Mouse (Mus musculus): ENCODE measurements around the gene 4933411K16Rik. TPM values are rescaled to one million over a fixed set of nuclear protein-coding genes. Genes with fewer than 3 reads are reported as not detected.

Gene 4933411K16Rik
- polyA plus RNA-seq, 1 experiment = 0.27 TPM

DNA sequence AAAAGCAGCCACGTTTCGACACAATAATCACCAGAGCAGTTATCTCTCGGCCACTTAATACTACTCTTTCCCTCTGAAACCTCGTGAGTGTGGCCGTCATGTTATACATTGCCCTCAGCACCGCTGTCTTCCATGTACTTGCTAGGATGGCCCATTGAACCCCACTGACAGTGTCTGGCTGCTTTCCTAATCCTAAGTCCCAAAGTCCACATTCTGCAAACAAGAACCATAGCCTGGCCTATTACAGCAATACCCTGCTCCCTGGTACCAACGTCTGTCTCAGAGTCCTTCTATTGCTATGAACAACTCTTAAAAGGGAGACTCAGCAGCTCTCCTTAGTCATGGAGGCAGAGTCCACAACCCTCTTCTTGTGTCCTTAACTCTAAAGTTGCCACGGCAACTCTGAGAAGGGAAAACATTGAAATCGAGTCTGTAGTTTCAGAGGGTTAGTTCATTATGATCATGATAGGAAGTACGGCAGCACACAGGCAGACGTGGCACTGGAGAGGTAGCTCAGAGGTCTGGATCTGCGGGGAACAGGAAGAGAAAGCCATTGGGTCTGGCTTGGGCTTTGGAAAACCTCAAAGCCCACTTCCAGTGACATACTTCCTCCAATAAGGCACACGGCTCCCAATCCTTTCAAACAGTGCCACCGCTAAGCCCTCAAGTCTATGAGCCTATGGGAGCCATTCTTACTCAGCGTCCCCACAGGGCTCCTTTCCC is 20.0 kb downstream of the 4933411K16Rik start:
- DNase-seq = no peak
- Histone ChIP-seq H3K36me3 (ENCODE audit: control insufficient read depth, insufficient read depth, low read length) (no peaks in the 10 kb centered on the region), H3K27me3 (ENCODE audit: control insufficient read depth, insufficient read depth, low read length) (no peaks in the 10 kb centered on the region), H3K4me1 (replicated peaks; ENCODE audit: control insufficient read depth, insufficient read depth, low read length) (no peaks in the 10 kb centered on the region), H3K4me3 (ENCODE audit: control insufficient read depth, insufficient read depth, low read length) (no peak overlapping the region), H3K27ac (ENCODE audit: control insufficient read depth, insufficient read depth, low read length) (no peak overlapping the region)
- no peak for TF ChIP-seq CTCF (IDR thresholded peaks at IDR 0.05; ENCODE audit: borderline replicate concordance, control insufficient read depth, extremely low read depth, insufficient read depth, low read length, poor library complexity)
- TF ChIP-seq POLR2A (IDR thresholded peaks at IDR 0.05; ENCODE audit: control insufficient read depth, extremely low read depth, insufficient read depth, low read length, poor library complexity) = no peak
- 86% methylated on average over 15 of the region's 15 CpGs for WGBS

DNA sequence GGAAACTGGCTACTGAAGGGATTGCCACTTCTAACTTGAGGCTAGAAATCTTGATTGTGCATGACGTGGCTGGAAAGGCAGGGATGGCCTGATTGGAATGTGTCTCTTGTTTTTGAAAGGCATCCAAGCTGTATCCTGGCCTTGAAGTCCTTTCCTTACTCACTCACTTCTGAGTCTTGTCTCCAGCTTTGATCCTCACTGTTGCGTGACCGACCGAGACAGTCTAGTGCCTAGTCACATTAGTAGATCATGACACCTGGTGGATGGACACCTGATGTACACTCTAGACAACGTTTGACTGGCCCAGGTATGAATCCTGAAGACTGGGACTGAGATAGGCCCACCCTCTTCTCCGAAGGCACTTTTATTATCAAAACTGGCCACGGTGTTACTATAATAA is 20.8 kb downstream of the 4933411K16Rik start:
- 83% methylated on average over 7 of the region's 7 CpGs for WGBS

GRCm38 (mm10) chr19:42075051-42075450 is 23.0 kb downstream of the 4933411K16Rik start:
- H3K27ac ChIP-seq (ENCODE audit: control insufficient read depth, insufficient read depth, low read length) = no peak overlapping the region
- H3K4me3 ChIP-seq (ENCODE audit: control insufficient read depth, insufficient read depth, low read length) = no peak overlapping the region
- WGBS = 96% methylated on average over 2 of the region's 2 CpGs
- no peaks in the 10 kb centered on the region for H3K27me3 ChIP-seq (ENCODE audit: control insufficient read depth, insufficient read depth, low read length)
- no peak for DNase-seq
- H3K4me1 ChIP-seq (replicated peaks; ENCODE audit: control insufficient read depth, insufficient read depth, low read length) = no peaks in the 10 kb centered on the region
- no peaks in the 10 kb centered on the region for H3K36me3 ChIP-seq (ENCODE audit: control insufficient read depth, insufficient read depth, low read length)
- TF ChIP-seq CTCF (IDR thresholded peaks at IDR 0.05; ENCODE audit: borderline replicate concordance, control insufficient read depth, extremely low read depth, insufficient read depth, low read length, poor library complexity) (no peak), POLR2A (IDR thresholded peaks at IDR 0.05; ENCODE audit: control insufficient read depth, extremely low read depth, insufficient read depth, low read length, poor library complexity) (no peak)

More for the DNA sequence above, 20.8 kb downstream of the 4933411K16Rik start:
- Histone ChIP-seq H3K4me3 (ENCODE audit: control insufficient read depth, insufficient read depth, low read length) (no peak overlapping the region), H3K27me3 (ENCODE audit: control insufficient read depth, insufficient read depth, low read length) (no peaks in the 10 kb centered on the region), H3K27ac (ENCODE audit: control insufficient read depth, insufficient read depth, low read length) (no peak overlapping the region), H3K4me1 (replicated peaks; ENCODE audit: control insufficient read depth, insufficient read depth, low read length) (no peaks in the 10 kb centered on the region), H3K36me3 (ENCODE audit: control insufficient read depth, insufficient read depth, low read length) (no peaks in the 10 kb centered on the region)
- TF ChIP-seq CTCF (IDR thresholded peaks at IDR 0.05; ENCODE audit: borderline replicate concordance, control insufficient read depth, extremely low read depth, insufficient read depth, low read length, poor library complexity) (no peak), POLR2A (IDR thresholded peaks at IDR 0.05; ENCODE audit: control insufficient read depth, extremely low read depth, insufficient read depth, low read length, poor library complexity) (no peak)
- DNase-seq = no peak

DNA sequence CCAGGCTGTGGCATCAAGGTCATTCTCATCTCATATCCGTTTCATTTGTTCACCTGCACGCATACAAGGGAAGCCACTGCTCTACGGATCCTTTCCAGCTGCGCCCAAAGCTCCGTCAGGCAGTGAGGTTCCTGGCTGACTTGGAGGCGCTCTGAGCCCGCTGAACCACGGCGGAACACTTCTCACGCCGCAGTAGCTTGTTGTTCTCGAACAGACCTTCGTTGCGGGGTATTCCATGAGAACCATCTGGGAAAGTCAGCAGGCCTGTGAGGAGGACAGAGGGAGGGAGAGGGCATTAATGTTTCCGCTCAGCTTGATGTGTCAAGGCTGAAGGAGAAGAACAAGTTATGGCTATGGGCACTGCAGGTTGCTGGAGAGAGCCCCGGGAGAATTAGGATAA is 23.9 kb downstream of the 4933411K16Rik start:
- H3K4me3 ChIP-seq (ENCODE audit: control insufficient read depth, insufficient read depth, low read length) = no peak overlapping the region
- WGBS = 96% methylated on average over 16 of the region's 16 CpGs
- H3K36me3 ChIP-seq (ENCODE audit: control insufficient read depth, insufficient read depth, low read length) = no peaks in the 10 kb centered on the region
- H3K4me1 ChIP-seq (replicated peaks; ENCODE audit: control insufficient read depth, insufficient read depth, low read length) = no peaks in the 10 kb centered on the region
- TF ChIP-seq POLR2A (IDR thresholded peaks at IDR 0.05; ENCODE audit: control insufficient read depth, extremely low read depth, insufficient read depth, low read length, poor library complexity) (no peak), CTCF (IDR thresholded peaks at IDR 0.05; ENCODE audit: borderline replicate concordance, control insufficient read depth, extremely low read depth, insufficient read depth, low read length, poor library complexity) (no peak)
- no peak overlapping the region for H3K27ac ChIP-seq (ENCODE audit: control insufficient read depth, insufficient read depth, low read length)
- DNase-seq = no peak
- H3K27me3 ChIP-seq (ENCODE audit: control insufficient read depth, insufficient read depth, low read length) = no peaks in the 10 kb centered on the region

- WGBS = 95% methylated on average over 8 of the region's 8 CpGs
- Histone ChIP-seq H3K4me3 (ENCODE audit: control insufficient read depth, insufficient read depth, low read length) (no peak overlapping the region), H3K36me3 (ENCODE audit: control insufficient read depth, insufficient read depth, low read length) (no peaks in the 10 kb centered on the region), H3K27ac (ENCODE audit: control insufficient read depth, insufficient read depth, low read length) (no peak overlapping the region), H3K27me3 (ENCODE audit: control insufficient read depth, insufficient read depth, low read length) (no peaks in the 10 kb centered on the region), H3K4me1 (replicated peaks; ENCODE audit: control insufficient read depth, insufficient read depth, low read length) (no peaks in the 10 kb centered on the region)
- no peak for TF ChIP-seq CTCF (IDR thresholded peaks at IDR 0.05; ENCODE audit: borderline replicate concordance, control insufficient read depth, extremely low read depth, insufficient read depth, low read length, poor library complexity)
- no peak for TF ChIP-seq POLR2A (IDR thresholded peaks at IDR 0.05; ENCODE audit: control insufficient read depth, extremely low read depth, insufficient read depth, low read length, poor library complexity)
- no peak for DNase-seq
Observed at GRCm38 (mm10) chr19:42078566-42078965, 26.5 kb downstream of the 4933411K16Rik start.

- TF ChIP-seq POLR2A (IDR thresholded peaks at IDR 0.05; ENCODE audit: control insufficient read depth, extremely low read depth, insufficient read depth, low read length, poor library complexity) = no peak
- TF ChIP-seq CTCF (IDR thresholded peaks at IDR 0.05; ENCODE audit: borderline replicate concordance, control insufficient read depth, extremely low read depth, insufficient read depth, low read length, poor library complexity) = no peak
- 97% methylated on average over 12 of the region's 12 CpGs for WGBS
- DNase-seq = no peak
- Histone ChIP-seq H3K4me3 (ENCODE audit: control insufficient read depth, insufficient read depth, low read length) (no peak overlapping the region), H3K27me3 (ENCODE audit: control insufficient read depth, insufficient read depth, low read length) (no peaks in the 10 kb centered on the region), H3K36me3 (ENCODE audit: control insufficient read depth, insufficient read depth, low read length) (no peaks in the 10 kb centered on the region), H3K27ac (ENCODE audit: control insufficient read depth, insufficient read depth, low read length) (no peak overlapping the region), H3K4me1 (replicated peaks; ENCODE audit: control insufficient read depth, insufficient read depth, low read length) (no peaks in the 10 kb centered on the region)
Observed at GRCm38 (mm10) chr19:42079006-42079405, 27.0 kb downstream of the 4933411K16Rik start.

Data from thymus, adult 2 months (tissue).